Comparison of ENCODE assay signal across 15 mouse cellular contexts in the genomic region with DNA sequence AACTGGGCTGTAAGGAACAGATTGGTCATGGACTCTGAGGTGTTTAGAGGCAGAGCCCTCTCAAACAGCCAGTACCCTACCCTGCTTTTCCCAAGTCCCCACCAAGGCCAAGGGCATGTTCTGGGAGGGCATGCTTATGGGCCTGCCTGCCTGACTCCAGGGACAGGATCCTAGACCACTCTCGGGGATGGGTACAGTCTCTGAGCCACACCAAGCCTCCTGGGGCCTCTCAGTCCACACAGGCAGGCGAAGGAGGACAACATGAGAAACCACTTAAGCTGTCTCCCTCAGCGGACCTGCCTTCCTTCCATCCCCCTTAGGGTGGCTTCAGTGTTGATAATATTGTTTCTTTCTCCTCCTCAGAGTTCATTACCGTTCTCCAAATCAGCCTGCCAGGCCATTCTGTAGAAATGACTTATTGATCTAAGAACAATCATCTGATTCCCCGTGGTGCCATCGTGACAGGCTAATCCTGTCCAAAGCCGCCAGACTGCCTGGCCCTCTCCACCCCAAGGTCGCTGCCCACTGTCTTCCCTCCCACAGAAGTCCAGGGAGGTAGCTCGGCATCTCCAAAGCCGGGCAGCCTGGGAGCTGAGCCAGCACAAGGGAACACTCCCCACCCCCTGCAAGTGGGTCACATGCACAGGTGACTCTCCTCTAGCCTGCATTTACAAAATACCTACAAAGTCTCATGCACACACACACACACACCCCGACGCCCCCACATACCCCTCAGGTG. TPM values are rescaled to one million over a fixed set of nuclear protein-coding genes. Genes with fewer than 3 reads are reported as not detected.
DNase-seq lines count a peak whose midpoint lies in the region; ATAC-seq lines count a peak whose summit lies in the region.
"Had no signal": no experiment of that assay in that cellular context is flagged by ENCODE, and none has a peak within 500 bp of the region (broad histone marks: within the 10 kb centered on the region; RNA-seq: fewer than 3 reads in every experiment).

No protein-coding gene starts in this region.

- ATAC-seq in neural tube, embryonic 11.5 days (ENCODE audit: insufficient read depth, low FRiP score, low TSS enrichment), result no peak
- ATAC-seq: activated CD4-positive, CD25-positive, alpha-beta regulatory T cell, adult 4 months had no signal

- H3K4me1 ChIP-seq in neural tube, embryonic 11.5 days (ENCODE audit: control insufficient read depth, insufficient read depth, low read length), result peaks cover 26% of the 10 kb centered on the region

- H3K27ac ChIP-seq in neural tube, embryonic 11.5 days (ENCODE audit: low read depth, low read length), result peak overlapping the region; percentile 34; the same call in 1 of the 2 replicates

- no peaks in the 10 kb centered on the region; the same call in 1 of the 2 replicates for H3K36me3 ChIP-seq in neural tube, embryonic 11.5 days (ENCODE audit: control insufficient read depth, insufficient read depth, low read length)

- 70% methylated on average over 12 of the region's 12 CpGs for WGBS in neural tube, embryonic 11.5 days

- no peak for DNase-seq in neural tube, embryonic 11.5 days (ENCODE audit: low spot score)
- DNase-seq in neural tube, embryonic 10.5 days (ENCODE audit: extremely low spot score, low spot score), result no peak
- DNase-seq in cerebellum, postnatal 14 days, result peak; percentile 66 to 72
- DNase-seq in kidney, postnatal 14 days, result peak; percentile 60
- DNase-seq in testis, postnatal 14 days (ENCODE audit: low spot score), result peak; percentile 64
- no peak for DNase-seq in lung, adult 18-20 months
- no peak for DNase-seq in MN1 (ENCODE audit: low spot score)
- DNase-seq: embryo, embryonic 11 days; heart, adult 18-20 months; lung, adult 2 months; thymus, adult 2 months had no signal

- no peaks in the 10 kb centered on the region for H3K27me3 ChIP-seq in neural tube, embryonic 11.5 days (ENCODE audit: control insufficient read depth, insufficient read depth, low read length)

- no peak overlapping the region for H3K4me3 ChIP-seq in neural tube, embryonic 11.5 days (ENCODE audit: low read depth, low read length)
- H3K4me3 ChIP-seq: myocyte had no signal

- peak overlapping the region; percentile 18; the same call in 1 of the 2 replicates for H3K9ac ChIP-seq in neural tube, embryonic 11.5 days (ENCODE audit: low read length)

- H3K9me3 ChIP-seq in neural tube, embryonic 11.5 days (ENCODE audit: control insufficient read depth, low read length), result no peaks in the 10 kb centered on the region

- H3K4me2 ChIP-seq in neural tube, embryonic 11.5 days (ENCODE audit: low read depth), result no peak overlapping the region

RNA-seq across cellular contexts. Expression of gene Shf, which starts 14.6 kb away (rescaled TPM):
- polyA plus RNA-seq in neural tube, embryonic 11.5 days (2014; fragmentation: Nextera tagmentation; extraction: Ambion mirVana), result 12.9 and 13.8 TPM in 2 replicates

RNA-seq across cellular contexts. Expression of gene Duox1, which starts 38.9 kb away (rescaled TPM):
- polyA plus RNA-seq in neural tube, embryonic 11.5 days (2014; fragmentation: Nextera tagmentation; extraction: Ambion mirVana), result 0.07 and 0.11 TPM in 2 replicates
- polyA plus RNA-seq: activated CD4-positive, CD25-positive, alpha-beta regulatory T cell, adult 4 months; forebrain, embryonic 11.5 days had no signal

RNA-seq across cellular contexts. Expression of gene Duoxa1, which starts 40.8 kb away (rescaled TPM):
- polyA plus RNA-seq in neural tube, embryonic 11.5 days (2014; fragmentation: Nextera tagmentation; extraction: Ambion mirVana), result not detected in 2 replicates
- polyA plus RNA-seq: forebrain, embryonic 11.5 days; intestine, embryonic 14.5 days had no signal

RNA-seq across cellular contexts. Expression of gene Duoxa2, which starts 55.7 kb away (rescaled TPM):
- polyA plus RNA-seq in neural tube, embryonic 11.5 days (2014; fragmentation: Nextera tagmentation; extraction: Ambion mirVana), result 0.19 TPM in 1 of 2 replicates, not detected in the other
- polyA plus RNA-seq: activated CD4-positive, CD25-positive, alpha-beta regulatory T cell, adult 4 months; forebrain, embryonic 11.5 days; myocyte had no signal

RNA-seq across cellular contexts. Expression of gene Duox2, which starts 56.1 kb away (rescaled TPM):
- 0.04 TPM in 1 of 2 replicates, not detected in the other for polyA plus RNA-seq in neural tube, embryonic 11.5 days (2014; fragmentation: Nextera tagmentation; extraction: Ambion mirVana)
- polyA plus RNA-seq: activated CD4-positive, CD25-positive, alpha-beta regulatory T cell, adult 4 months; forebrain, embryonic 11.5 days had no signal

Comparison
In these comparisons a context has a peak if more than half of its experiments do, and no peak if none do; other contexts are left out.
1. DNase-seq: peak in cerebellum, postnatal 14 days (2 of 2), kidney, postnatal 14 days (single experiment) and testis, postnatal 14 days (single experiment); none in neural tube, embryonic 11.5 days (single experiment), neural tube, embryonic 10.5 days (single experiment), lung, adult 18-20 months (0 of 2) and MN1 (single experiment).